Mouse (Mus musculus) heart, adult 2 months (tissue): ENCODE measurements at regions not wholly inside any gene's neighbourhood (a gene's known extent, or its start where the extent isn't known, plus 50 kb on each side); places are given as distances from the start of the nearest gene placed in this dataset.

Source experiments
- CTCF ChIP-seq: fragments of 200-600 bp; IDR thresholded peaks from 2 replicates; pipeline ENCODE4 v1.8.1; 2022; ENCODE audit warnings: antibody characterized with exemption, mild to moderate bottlenecking, moderate library complexity
- EP300 ChIP-seq: fragments of 200-500 bp; IDR thresholded peaks from 2 replicates; pipeline ENCODE4 v1.6.1; 2011; ENCODE audit warnings: low read depth, low read length, control low read depth; ENCODE audit not compliant: insufficient read depth
- POLR2A ChIP-seq: fragments of 200-500 bp; IDR thresholded peaks from 2 replicates; pipeline ENCODE4 v1.6.1; 2011; ENCODE audit warnings: mild to moderate bottlenecking, low read depth, low read length, control low read depth; ENCODE audit not compliant: insufficient read depth

- no peak for TF ChIP-seq POLR2A
- TF ChIP-seq CTCF, result no peak
- no peak for TF ChIP-seq EP300
Measured at GRCm38 (mm10) chr8:116348971-116349370, 155.8 kb upstream of the Dynlrb2 start.
